Mouse (Mus musculus) spleen, postnatal 4 days (tissue): ENCODE results near the gene Tgds.
"Not testable (repeated sequence)": the region's sequence is repeated elsewhere in the genome, so short reads cannot be mapped to it uniquely, and the experiment has no call there.

ENCODE experiments used
- DNase-seq, 2 experiments: peaks; one replicate each; pipeline ENCODE4 v3.0.0; 2022; ENCODE audit warnings: low spot score in 2 of 2

Gene Tgds

GRCm38 (mm10) chr14:118132642-118132977 lies at the start of gene Tgds:
Gene Tgds (minus strand): TSS chr14:118132755.
- peak; percentile 95 to 96 for DNase-seq

DNA sequence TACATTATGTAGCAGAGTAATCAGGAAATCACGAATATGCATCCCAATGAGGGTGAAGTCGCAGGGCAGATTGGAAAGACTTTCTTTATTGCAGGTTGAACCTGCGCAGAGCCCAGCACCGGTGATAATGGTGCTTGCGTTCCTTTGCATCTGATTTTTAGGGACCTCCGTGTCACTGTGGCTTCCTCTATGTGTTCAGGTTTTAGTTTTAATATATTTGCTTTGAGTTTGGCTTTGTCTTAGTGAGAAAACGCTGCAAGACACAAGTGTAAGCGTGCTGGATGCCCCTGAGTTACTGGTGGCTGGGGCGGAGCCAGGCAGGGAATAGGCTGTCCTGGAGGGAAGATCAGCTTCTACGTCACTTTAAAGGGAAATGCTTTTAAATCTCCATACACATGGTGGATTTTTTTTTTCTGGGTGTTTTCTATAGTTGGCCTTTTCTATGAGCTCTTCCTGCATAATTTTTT lies 48.2 kb upstream of the Tgds start:
- no peak for DNase-seq

DNA sequence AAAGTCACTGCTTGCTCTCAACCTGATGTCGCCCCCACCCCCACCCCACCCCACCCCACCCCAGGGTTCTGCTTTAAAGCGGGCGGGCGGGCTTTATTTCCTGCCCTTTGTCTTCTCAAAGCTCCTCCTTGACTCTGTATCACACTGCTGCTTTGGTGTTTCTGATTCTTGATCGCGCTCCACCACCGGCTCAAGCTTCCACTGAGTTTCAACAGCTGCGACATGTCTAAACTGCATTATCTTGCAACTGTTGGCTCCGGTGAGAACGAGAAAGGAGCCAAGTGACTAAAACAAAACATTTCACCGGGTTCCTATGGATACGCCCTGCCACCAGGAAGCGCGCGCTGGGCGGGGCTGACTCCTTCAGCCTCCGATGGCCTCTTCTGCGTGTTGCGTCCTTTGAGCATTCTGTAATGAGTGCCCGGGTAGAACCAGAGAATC lies 47.6 kb upstream of the Tgds start:
- DNase-seq = peak; percentile 50 to 74

GRCm38 (mm10) chr14:118179701-118180100 lies 47.1 kb upstream of the Tgds start:
- DNase-seq = no peak

- DNase-seq = no peak
Observed at GRCm38 (mm10) chr14:118179251-118179650, 46.7 kb upstream of the Tgds start.

DNA sequence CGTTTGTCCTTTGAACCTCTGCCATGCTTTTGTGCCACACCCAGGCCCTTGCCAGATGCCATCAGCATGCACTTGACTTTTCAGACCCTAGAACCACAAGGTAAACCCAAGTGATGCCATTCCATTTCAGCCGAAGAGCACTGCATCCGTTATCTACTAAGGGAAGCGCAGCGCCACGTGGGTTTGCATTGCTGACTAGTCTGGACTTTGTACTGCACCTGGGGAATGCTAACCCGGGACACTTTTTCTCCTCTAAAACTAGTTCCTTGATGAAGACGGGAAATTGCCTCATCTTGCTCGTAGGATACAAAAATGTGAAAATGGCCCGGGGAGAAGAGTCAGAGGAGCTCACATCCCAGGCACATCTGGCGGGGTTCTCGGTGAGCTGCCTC lies 43.1 kb upstream of the Tgds start:
- DNase-seq = peak in 1 of 2 experiments; percentile 31

DNA sequence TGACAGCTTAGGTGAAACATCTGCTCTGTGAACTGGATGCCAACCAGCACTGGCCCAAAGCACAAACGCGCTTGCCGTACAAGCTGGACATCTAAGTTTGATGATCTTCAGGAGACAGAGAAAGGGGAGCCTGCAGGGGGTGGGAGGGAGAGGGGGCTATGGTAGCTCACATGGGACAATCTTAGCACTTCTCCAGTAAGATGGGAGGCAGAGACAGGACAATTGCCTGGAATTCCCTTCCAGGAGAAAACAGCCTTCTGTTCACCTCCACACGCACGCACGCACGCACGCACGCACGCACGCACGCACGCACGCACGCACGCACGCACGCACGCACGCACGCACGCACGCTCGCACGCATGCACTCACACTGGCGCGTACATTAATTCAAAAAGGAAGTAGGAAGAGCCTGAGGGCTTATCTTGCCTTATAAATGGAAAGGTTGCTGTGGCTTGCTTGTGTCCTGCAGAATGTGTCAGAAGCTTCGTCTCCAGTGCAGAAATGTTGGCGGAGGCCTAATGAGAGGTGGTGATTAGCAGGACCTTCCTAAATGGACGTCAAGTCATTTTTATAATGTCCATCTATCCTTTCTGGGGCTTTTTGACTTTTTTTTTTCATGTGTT lies 42.6 kb upstream of the Tgds start:
- DNase-seq = peak in 1 of 2 experiments; percentile 40

- peak in 1 of 2 experiments; percentile 52 for DNase-seq
Observed at GRCm38 (mm10) chr14:118173590-118174203, 41.1 kb upstream of the Tgds start.

GRCm38 (mm10) chr14:118168776-118169175 lies 36.2 kb upstream of the Tgds start:
- peak in 1 of 2 experiments; percentile 47 for DNase-seq

GRCm38 (mm10) chr14:118162640-118163039 lies 30.1 kb upstream of the Tgds start:
- DNase-seq = no peak

- no peak for DNase-seq
Observed at GRCm38 (mm10) chr14:118161751-118162150, 29.2 kb upstream of the Tgds start.

GRCm38 (mm10) chr14:118157146-118157545 lies 24.6 kb upstream of the Tgds start:
- peak; percentile 44 to 84 for DNase-seq

GRCm38 (mm10) chr14:118156740-118157139 lies 24.2 kb upstream of the Tgds start:
- no peak for DNase-seq

DNA sequence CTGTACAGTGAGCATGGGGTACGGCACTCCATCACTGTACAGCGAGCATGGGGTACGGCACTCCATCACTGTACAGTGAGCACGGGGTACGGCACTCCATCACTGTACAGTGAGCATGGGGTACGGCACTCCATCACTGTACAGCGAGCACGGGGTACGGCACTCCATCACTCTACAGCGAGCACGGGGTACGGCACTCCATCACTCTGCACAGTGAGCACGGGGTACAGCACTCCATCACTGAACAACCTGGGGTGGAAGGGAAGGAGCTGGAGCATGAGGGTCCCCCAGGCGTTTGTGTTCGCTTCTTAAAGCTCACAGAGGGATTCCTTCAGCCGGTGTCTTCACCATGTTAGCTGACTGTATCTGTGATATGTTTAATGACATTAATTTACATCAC lies 23.5 kb upstream of the Tgds start:
- DNase-seq = not testable (repeated sequence)

GRCm38 (mm10) chr14:118152294-118152651 lies 19.7 kb upstream of the Tgds start:
- DNase-seq = no peak

GRCm38 (mm10) chr14:118151651-118152293 lies 19.2 kb upstream of the Tgds start:
- no peak for DNase-seq

DNA sequence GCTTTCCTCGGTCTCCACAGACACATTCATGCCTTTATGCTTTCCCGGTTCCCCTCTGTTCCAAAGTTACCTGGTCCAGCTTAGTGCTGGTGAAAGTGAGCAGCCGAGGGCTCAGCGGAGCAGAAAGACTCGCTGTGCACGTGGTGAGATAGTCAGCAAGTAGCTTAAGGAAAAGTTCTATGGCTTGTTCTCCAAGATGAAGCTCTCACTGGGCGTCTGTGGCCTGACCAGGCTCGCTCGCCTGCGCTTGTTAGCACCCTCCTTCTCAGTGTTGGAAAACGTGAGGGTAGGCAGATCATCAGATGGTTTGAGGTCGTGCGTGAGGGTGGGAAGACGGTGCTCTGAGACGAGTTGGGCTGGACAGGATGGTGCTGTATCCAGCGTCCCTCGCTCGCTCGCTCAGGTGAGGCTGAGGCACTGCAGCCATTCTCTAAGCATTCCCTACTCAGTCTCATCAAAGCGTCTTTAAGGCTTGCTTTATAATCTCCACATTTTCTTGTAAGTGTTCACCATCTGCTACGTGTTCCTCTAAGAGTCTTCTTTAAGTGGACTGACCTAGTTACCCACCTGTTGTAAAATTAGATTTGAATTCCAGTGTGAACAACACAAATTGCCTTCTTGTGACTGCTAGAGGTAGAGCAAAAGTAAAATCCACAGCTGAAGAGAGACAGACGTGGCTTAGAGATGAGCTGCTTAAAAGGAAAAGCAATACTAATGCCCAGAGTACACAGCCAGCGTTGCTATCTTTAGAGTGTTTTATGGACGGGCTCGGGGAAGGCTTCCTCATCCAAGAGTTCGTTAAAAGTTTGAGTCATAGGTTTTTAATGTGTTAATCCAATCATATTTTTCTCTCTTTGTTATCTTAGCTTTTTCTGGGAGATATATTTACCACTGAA lies 18.3 kb upstream of the Tgds start:
- DNase-seq = no peak

GRCm38 (mm10) chr14:118148554-118148953 lies 16.0 kb upstream of the Tgds start:
- DNase-seq = no peak

DNA sequence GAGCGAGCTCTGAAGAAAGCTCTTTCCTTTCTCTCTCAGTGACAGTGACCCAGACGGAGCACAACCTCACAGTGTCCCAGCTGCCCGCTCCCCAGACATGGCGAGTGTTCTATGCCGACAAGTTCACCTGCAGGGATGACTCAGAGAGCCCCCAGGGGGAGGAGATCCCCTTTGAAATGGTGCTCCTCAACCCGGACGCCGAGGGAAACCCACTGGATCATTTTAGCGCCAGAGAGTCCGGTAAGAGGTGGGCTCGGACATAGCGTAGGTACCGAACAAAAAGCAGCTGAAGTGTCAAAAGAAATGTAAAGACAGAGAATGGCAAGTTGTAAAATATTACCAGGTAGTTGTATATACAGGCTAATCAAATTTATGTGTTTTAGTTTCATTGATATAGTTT lies 15.5 kb upstream of the Tgds start:
- no peak for DNase-seq

DNA sequence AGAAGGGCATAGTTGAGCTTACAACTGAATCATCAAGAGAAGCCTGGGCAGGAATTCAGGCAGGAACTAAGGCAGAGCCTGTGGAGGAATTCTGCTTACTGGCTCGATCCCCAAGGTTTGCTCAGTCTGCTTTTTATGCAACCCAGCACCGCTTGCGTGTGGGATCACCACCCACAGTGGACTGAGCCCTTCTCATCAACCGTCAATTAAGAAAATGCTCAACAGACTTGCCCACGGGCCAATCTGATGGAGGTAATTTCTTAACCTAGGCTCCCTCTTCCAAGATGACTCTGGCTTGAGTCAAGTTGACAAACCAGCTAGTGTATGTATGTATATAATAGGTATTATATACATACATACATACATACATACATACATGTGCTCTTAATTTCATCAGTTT lies 9.7 kb upstream of the Tgds start:
- DNase-seq = no peak

DNA sequence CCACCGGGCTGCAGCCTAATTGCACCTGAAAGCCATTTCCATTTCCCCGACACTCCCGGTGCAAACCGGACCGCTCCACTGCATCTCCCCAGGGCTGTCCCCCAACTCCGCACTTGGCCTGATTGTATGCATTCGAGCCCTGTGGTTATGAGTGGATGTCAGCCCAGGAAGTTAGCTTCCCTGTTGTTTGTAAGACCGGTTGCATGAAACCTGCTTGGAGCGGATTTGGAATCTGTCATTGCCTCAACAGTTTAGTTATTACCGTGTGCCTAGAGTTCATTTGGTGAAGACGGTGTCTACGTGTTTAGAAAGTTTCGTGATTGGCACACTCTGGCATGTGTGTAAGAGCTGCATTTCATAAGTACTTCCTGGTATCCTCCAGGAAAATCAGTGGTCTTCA lies 4.9 kb upstream of the Tgds start:
- DNase-seq = no peak
